Mouse (Mus musculus) brain, embryonic 18.5 days (tissue): ENCODE results near the gene A930009A15Rik.

Experiments
- DNase-seq: peaks from one replicate; pipeline ENCODE4 v3.0.0-alpha.2; 2012; ENCODE audit warnings: low read depth, low spot score

Gene A930009A15Rik

GRCm38 (mm10) chr10:115579494-115579893, 9.7 kb downstream of the A930009A15Rik start:
- DNase-seq, result no peak

- no peak for DNase-seq
These were observed 12.2 kb downstream of the A930009A15Rik start for GRCm38 (mm10) chr10:115581971-115582370.

DNA sequence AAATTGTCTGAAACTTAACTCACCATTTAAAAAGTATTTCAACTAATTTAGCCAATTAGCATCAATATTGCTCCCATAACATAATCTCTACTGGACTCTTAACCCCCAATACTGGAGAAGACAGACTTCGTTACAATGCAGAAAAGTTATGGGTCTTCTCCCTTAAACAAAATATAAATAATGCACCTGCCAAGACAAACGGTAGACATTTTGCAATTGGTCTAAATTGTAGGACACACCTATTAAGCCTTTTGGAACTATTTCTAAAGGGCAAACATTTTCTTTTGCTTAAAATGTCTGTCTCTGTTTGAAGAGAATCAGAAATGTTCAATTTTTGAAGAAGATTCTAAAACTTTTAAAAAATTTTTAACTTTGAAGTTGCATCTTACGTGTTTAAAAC, 13.3 kb downstream of the A930009A15Rik start:
- DNase-seq, result no peak

DNA sequence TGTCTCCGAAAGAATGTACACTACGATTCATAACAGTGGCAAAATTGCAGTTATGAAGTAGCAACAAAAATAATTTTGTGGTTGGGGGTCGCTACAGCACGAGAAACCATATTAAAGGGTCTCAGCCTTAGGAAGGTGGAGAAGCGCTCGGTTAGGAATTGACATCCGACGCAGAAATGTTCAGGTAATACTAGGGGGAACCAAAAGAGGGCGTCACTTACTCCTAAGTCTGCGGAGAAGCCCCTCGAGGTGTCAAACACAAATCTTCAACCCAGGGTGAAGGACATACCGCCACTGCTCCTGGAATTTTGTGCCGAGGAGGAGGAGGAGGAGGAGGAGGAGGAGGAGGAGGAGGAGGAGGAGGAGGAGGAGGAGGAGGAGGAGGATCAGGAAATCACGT, 14.9 kb downstream of the A930009A15Rik start:
- no peak for DNase-seq

DNA sequence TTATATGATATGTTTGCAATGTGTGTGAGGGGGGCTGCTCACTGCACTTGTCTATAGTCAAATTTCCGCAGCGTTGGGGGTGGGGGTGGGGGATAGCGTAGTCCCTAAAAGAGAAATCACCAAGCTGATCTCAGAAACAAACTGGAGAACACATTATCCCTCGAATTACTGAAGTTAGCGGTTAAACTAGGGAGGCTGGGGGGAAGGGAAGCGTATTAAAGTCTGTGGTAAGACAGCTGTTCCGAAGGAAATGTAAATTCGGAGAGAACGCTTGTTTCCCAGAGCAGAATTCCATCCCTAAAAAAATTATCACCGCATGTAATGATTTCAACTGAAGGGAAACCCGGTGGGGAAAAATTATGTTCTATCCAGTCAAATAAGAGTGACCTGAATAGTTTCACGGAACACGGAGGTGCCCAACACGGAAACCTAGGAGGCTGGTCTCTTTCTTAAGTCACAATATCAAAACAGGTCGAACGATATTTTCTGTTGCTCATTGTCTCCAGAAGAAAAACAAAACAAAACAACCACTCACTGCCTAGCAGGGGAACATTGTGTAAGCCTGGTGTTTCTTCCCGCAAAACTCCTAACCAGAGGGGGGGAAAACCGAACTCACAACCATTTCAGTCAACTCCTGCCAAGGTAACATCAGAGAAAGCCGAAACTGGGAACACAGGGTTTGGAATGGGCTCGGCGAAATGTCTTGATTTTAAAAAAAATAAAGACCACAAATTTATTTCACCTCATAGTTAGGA, 15.9 kb downstream of the A930009A15Rik start:
- no peak for DNase-seq

GRCm38 (mm10) chr10:115586246-115587231, 16.8 kb downstream of the A930009A15Rik start:
- DNase-seq, result no peak

- DNase-seq, result no peak
These were observed 17.6 kb downstream of the A930009A15Rik start, which contains the start of gene Lgr5 for GRCm38 (mm10) chr10:115587301-115587969. Lgr5 (minus strand) TSS chr10:115587780.

- DNase-seq, result no peak
These were observed 18.2 kb downstream of the A930009A15Rik start for GRCm38 (mm10) chr10:115587979-115588378.

GRCm38 (mm10) chr10:115593221-115593620, 23.4 kb downstream of the A930009A15Rik start:
- no peak for DNase-seq

- DNase-seq, result no peak
These were observed 23.9 kb downstream of the A930009A15Rik start for GRCm38 (mm10) chr10:115593651-115594050.

- DNase-seq, result no peak
These were observed 26.0 kb downstream of the A930009A15Rik start for GRCm38 (mm10) chr10:115595748-115596147.

DNA sequence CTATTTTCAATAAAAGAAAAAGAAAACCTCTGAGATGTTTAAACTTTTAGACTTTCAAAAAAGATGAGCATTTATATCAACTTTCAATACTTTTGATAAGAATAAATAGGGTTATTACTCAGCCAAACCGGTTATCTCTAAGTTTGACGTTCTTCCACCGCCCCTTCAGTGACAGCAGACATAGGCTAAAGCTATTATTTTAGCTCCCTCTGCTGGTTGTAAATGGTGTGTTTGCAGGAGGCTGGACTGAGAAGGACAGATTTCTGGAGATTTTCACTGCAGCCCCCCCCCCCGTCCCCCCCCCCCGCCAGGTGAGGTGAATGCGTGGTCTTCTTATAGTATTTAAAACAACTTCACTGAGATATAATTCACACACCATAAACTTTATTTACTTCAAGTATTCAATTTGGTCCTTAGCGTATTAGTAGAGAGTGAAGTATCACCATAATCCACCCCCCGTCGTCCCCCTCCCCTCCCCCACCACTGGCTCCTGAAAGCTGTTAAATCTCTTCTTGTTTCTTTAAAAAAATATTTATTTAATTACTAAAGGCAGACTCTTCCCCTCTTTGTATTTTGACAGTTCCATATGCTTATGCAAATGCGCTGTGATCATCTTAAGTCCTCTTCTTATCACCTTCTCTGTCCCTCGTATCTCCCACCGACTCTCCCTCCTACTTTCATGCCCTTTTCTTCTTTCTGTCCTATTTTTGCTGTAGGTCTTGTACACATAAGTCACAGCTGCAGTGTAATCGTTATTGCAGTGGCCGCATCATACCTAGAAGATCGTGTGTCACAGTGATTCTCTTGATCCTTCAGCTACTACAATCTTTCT, 47.9 kb downstream of the A930009A15Rik start:
- DNase-seq, result no peak

DNA sequence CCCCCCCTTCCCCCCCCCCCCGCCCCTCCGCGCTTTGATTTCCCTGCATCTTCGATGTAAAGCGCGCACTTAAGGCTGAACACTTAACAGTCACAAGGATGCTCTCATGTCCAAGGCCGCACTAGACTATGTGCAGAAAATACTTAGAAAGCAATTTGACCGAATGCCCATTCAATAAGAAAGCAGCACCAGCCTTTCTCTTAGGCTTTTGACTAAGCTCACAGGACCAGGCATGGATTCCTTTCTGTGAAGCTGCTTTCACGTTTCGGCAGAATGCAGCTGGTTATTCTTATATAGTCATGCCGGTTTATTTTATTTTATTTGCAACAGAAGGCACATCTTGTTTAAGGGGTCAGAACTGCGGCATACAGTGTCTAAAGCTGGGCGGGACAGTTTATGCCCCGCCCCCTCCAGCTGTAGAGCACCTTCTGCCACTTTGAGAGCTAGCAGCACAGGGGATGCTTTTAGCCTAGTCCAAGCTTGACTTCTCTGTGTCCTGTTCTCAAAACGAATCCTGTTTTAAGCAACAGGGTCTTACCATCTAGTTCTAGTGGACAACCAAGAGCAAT, 48.6 kb downstream of the A930009A15Rik start:
- no peak for DNase-seq

DNA sequence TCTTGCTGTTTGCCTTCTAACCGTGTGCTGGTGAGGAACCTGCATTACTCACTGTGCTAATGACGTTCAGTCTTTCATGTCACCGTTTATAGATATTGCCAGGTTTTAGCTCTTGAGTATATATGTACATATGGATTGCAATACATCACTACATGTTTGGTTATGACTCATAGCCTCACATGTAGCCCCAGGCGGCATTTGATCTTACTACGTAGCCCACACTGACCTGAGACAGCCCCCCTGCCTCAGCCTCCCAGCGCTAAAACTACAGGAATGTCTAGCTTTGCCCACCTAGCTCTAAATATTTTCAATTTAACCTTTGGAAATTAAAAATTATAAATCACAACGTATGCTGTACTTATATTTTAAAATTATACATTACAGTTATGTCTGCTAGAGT, 53.7 kb downstream of the A930009A15Rik start:
- DNase-seq, result no peak

GRCm38 (mm10) chr10:115623956-115624671, 54.3 kb downstream of the A930009A15Rik start:
- DNase-seq, result no peak

DNA sequence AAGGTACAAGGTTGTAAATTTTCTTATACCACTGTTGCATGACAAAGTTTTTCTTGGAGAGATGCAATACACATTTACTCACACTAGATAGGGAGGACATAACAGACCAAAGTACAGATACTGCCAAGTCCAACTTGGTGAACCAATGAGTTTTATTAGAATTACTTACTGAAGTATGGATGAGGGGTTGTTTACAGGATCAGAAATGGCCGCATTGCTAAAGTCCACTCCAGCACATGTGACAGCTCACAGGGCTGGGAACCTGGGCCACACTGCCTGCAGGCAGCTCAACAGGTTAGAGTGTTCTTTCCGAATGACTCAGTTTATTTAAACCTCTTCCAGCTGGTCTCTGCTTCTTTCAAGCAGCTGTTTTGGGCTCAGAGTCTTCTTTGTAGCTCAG, 55.2 kb downstream of the A930009A15Rik start:
- DNase-seq, result no peak

DNA sequence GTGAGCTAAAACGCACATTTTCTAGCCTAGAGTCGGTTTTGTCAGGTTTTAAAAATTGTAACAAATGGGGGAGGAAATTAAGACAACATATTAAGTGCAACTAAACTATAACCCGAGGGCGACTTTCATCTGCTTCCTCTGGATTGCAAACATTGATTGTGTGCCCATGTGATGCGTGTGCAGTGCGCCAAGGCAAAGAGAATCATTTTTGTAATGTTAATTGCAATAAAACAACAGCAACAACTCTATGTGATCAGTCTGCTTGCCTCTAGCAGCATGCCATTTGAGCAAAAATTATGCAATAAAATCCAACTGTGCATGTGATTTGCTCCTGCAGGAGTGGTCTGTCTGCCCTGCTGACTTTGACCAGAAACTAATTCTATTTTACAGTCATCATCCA, 56.9 kb downstream of the A930009A15Rik start:
- DNase-seq, result no peak
